In the genomic region with DNA sequence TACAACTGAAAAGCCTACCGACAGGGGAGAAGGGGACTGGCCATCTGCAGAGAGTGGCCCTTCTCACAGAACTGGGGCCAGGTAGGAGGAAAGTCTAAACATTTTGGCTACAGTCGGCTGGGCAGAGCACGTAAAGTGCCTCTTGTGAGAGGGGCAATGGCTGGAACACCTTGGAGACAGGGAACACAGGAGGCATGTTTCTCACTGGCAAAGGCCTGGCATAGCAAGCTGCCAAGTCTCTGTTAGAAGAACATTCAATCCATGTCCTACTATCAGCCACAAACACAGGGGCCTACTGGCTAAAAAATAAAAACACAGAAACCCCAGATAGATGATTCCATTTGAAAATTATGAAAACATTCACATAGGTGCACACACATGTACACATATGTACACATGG, we compare ENCODE assay signal across 24 mouse cellular contexts.
"Had no signal": no experiment of that assay in that cellular context is flagged by ENCODE, and none has a peak within 500 bp of the region (broad histone marks: within the 10 kb centered on the region; RNA-seq: fewer than 3 reads in every experiment).

No protein-coding gene starts in this region.

- H3K4me3 ChIP-seq: heart, adult 2 months; heart, embryonic 13.5 days; heart, embryonic 15.5 days; hindbrain, embryonic 13.5 days; hindbrain, embryonic 15.5 days; kidney, embryonic 15.5 days; limb, embryonic 13.5 days; limb, embryonic 15.5 days; liver, embryonic 12.5 days had no signal

- H3K36me3 ChIP-seq: heart, embryonic 13.5 days; heart, embryonic 15.5 days; hindbrain, embryonic 15.5 days; limb, embryonic 13.5 days; limb, embryonic 15.5 days; liver, embryonic 12.5 days had no signal

- H3K9me3 ChIP-seq: heart, embryonic 13.5 days; heart, embryonic 15.5 days; hindbrain, embryonic 13.5 days; hindbrain, embryonic 15.5 days; limb, embryonic 13.5 days; limb, embryonic 15.5 days; liver, embryonic 12.5 days had no signal

- H3K27me3 ChIP-seq: heart, embryonic 13.5 days; heart, embryonic 15.5 days; hindbrain, embryonic 13.5 days; hindbrain, embryonic 15.5 days; kidney, embryonic 15.5 days; limb, embryonic 13.5 days; limb, embryonic 15.5 days; liver, embryonic 12.5 days had no signal

- H3K4me1 ChIP-seq: heart, embryonic 15.5 days; liver, embryonic 12.5 days had no signal

- ATAC-seq: hindbrain, postnatal 0 days; intestine, embryonic 16.5 days; liver, embryonic 12.5 days had no signal

- H3K27ac ChIP-seq: heart, adult 2 months; heart, embryonic 13.5 days; heart, embryonic 15.5 days; hindbrain, embryonic 13.5 days; hindbrain, embryonic 15.5 days; kidney, embryonic 15.5 days; limb, embryonic 13.5 days; limb, embryonic 15.5 days; liver, embryonic 12.5 days; liver, embryonic 14.5 days had no signal

- DNase-seq: gastrocnemius, postnatal 14 days; gastrocnemius, postnatal 36 days; heart, adult 11 months; heart, adult 2 months; heart, postnatal 14 days; heart, postnatal 36 days; kidney, adult 18-20 months; kidney, adult 9 months; kidney, postnatal 14 days; layer of hippocampus, adult 9-11 months; layer of hippocampus, postnatal 36 days; left cerebral cortex, postnatal 4 days had no signal

- H3K9ac ChIP-seq: heart, embryonic 13.5 days; heart, embryonic 15.5 days; hindbrain, embryonic 13.5 days; hindbrain, embryonic 15.5 days; kidney, embryonic 15.5 days; limb, embryonic 13.5 days; limb, embryonic 15.5 days; liver, embryonic 12.5 days; liver, embryonic 14.5 days had no signal

- H3K4me2 ChIP-seq: heart, embryonic 11.5 days; heart, embryonic 13.5 days; heart, embryonic 15.5 days; hindbrain, embryonic 13.5 days; hindbrain, embryonic 15.5 days; kidney, embryonic 15.5 days; limb, embryonic 13.5 days; limb, embryonic 15.5 days; liver, embryonic 12.5 days had no signal
